Mouse (Mus musculus): ENCODE measurements around the gene Olfr961.

Gene Olfr961

DNA sequence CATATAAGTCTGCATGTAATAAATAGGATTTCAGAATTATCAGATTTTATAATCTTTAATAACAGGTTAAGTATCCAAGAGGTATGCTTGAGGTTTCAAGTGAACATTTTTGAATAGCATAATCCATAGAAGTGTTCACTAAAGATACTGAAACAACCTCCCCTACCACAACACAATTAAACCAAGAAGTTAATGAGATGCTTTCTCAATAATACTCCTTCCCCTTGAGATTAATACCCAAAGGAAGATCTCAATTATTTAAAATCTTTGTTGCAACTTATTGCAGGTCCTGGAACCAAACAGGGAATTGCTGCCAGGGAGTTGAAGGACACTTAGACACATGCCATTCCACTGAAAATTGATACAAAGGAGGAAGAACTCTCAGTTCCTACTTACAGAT, at the start of gene Olfr961:
TSS of gene Olfr961 (plus strand) at position 301 of the 400 bp plus-strand sequence.
- no peak for DNase-seq

- peak; percentile 18 for DNase-seq
Observed at GRCm38 (mm10) chr9:39602536-39603332, 42.2 kb upstream of the Olfr961 start.

DNA sequence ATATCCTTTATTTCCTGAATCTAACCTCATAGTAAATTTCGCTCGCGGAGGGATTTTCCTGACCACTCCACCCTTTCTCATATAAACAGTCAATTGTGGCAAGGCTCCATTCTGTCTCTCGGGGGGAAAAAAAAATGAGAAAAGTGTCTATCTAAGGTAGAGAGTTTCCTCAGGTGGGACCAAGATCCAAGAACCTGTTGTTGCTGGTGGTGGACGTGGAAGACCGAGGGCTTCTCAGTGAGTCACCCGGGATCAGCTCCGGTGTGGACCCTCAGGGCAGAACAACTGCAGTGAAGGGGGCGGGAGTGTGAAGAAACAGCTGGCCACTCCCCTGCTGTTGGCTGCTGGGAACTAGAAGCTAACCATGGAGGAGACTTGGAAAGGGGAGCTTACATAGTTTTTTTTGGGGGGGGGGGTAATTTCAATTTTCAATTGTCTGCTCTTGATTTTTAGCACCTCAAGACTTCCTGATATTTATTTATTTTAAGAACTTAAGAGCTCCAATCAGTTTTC, 41.5 kb upstream of the Olfr961 start:
- no peak for DNase-seq

GRCm38 (mm10) chr9:39603999-39604453, 40.9 kb upstream of the Olfr961 start, which contains the start of gene AW551984:
Gene AW551984, minus strand, starts transcription at chr9:39604403.
- DNase-seq: peak; percentile 5

- no peak for DNase-seq
Observed at GRCm38 (mm10) chr9:39608497-39608896, 36.4 kb upstream of the Olfr961 start.

DNA sequence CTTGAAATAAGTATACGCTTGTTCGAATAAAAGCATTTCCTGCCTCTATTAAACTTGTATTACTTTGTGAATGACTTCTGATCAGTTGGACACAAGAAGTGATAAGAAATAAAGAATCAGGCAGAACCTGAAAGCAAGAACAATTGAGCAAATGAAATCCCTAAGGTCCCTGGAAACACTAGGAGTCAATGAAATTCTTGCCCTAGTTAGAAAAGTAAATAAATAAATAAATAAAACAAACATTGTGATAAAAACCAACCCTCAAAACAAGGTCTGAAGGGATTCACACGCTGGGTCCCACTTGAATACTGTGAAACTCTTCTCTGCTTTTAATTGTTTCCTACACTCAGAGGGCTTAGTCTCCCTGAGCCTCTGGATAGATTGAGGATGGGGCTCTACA, 34.5 kb upstream of the Olfr961 start, which contains the start of gene Olfr148:
TSS of gene Olfr148 (plus strand) at position 301 of the 400 bp plus-strand sequence.
- DNase-seq: no peak

DNA sequence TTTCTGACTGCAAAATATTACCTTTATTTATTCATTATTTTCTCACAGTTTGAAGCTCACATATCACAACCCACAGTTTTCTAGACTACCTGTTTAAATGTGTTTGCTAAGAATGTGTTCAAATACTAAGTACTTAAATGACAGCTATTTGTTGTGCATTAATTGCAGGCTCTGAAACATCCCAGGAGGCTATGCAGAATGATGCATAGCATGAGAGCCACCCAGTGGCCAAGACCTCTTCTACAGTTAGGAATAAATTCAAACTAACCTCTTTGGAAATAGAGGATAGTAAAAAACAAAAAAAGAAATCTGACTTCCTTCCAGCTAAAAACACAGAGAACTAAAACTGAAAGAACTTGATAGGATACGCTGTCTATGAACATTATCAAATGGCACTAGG, 32.9 kb upstream of the Olfr961 start:
- DNase-seq: peak; percentile 8

DNA sequence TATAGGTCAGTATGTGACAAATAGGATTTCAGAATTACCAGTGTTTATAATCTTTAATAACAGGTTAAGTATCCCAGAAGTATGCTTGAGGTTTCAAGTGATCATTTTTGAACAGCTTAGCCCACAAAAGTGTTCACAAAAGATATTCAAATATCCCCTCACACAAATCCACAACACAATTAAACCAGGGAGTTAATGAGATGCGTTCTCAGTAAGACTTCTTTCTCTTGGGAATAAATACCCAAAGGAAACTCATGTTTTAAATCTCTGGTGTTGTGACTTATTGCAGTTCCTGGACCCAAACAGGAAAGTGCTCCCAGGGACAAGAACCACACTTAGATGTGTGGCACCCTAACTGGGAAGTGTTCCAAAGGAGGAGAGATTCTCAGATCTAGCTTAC, 23.8 kb upstream of the Olfr961 start, which contains the start of gene Olfr960:
TSS of gene Olfr960 (plus strand) at position 301 of the 400 bp plus-strand sequence.
- no peak for DNase-seq

- no peak for DNase-seq
Observed at GRCm38 (mm10) chr9:39623783-39624182, 21.1 kb upstream of the Olfr961 start.

DNA sequence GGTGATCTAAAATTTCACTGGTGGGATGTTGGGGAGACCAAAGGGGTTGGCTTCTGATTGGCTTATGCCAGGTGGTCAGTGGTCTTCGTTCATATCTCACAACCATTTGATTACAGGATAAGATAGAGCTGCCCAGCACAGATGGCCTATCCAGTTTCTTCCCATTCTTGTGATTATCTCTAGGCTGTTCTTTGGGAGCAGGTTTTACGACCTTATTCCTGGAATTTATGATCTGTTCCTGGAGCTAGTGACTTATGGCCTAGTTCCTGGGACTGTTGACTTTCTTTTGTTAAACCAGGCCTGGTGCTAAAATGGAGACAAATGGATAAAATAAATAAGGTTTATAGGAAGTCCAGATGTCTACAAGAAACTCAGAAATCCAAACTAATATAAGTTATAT, 20.2 kb upstream of the Olfr961 start:
- no peak for DNase-seq

DNA sequence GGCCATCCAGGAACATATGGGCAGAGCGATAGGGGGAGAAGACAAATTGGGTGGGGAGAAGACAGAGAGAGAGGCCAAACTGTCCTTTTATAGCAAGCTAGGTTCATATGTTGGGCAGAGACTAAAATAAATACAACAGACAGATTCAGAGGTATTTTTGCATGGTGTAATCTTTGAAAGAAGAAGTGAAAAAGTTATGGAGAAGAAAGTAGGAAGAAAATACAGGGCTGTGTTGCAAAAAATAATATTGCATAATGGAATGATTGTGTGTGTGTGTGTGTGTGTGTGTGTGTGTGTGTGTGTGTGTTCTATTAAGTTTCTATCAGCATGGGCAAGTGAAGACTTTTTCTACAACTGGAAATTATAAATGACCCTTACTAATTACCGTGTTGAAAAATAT, 15.8 kb upstream of the Olfr961 start:
- DNase-seq: no peak

DNA sequence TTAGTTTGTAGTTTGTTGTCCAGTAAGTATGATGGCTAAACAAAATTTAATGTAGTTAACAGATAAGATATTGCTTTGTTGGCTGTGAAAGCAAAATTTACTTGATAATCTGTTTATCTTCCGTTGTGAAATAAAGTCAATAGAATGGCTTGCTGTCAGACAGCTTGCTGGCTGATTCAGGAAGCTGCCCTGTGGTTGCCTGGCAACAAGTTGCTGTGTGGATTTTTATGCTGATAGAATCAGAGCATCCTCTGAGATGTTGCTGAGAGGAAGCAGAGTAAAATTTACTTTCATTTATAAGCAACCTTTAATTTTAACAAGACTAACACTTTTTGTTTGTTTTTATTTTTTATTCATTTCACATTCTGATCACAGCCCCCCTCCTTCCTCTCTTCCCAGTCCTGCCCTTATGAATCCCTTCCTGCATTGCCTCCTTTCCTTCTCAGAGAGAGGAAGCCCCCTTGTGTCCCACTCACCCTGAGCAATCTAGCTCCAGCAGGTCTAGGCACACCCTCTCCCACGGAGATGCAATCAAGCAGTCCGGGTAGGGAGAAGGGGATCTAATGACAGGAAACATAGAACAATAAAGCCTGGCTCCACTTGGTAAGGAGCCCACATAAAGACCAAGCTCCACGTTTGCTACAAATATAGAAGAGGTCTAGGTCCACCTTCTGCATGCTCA, 10.8 kb upstream of the Olfr961 start:
- DNase-seq: peak; percentile 14

DNA sequence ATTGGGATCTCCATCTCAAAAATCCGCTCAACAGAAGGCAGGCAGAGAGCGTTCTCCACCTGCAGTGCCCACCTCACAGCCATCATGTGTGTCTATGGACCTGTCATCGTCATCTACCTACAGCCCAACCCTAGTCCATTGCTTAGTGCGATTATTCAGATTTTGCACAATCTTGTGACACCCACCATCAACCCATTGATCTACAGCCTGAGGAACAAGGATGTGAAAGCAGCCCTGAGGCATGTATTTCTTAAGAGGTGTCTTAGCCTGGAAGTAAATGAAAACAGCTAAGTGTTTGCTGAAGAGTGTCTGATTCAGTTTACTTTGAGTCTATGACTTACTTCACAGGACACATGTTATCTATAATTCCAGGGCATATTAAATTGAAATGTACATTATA, 2.5 kb downstream of the Olfr961 start:
- DNase-seq: no peak

DNA sequence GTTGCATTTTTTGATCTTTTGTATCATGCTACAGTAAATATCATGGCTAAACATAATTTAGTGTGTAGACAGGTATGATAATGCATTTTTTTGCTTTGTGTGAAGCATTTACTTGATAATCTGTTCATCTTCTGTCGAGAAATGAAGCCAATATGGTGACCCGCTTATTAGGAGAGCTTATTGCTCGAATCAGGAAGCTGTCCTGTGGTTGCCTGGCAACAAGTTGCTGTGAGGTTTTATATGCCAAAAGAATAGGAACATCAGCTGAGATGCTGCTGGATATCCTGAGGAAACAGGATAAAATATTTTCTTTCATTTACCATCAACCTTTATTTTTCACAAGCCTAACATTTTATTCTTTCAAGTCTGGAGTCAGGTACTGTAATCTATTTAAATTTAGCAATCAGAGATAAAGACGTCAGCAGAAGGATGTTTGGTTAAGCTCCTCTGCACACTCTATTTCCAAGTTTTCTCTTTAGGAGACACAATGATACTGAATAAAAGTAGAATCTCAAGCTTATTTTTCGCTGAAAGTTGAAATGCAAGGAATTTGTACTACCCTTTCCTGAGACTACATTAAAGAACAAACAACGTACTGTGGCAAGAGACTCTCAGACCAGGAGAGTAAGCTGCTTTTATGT, 10.0 kb downstream of the Olfr961 start:
- DNase-seq: no peak

DNA sequence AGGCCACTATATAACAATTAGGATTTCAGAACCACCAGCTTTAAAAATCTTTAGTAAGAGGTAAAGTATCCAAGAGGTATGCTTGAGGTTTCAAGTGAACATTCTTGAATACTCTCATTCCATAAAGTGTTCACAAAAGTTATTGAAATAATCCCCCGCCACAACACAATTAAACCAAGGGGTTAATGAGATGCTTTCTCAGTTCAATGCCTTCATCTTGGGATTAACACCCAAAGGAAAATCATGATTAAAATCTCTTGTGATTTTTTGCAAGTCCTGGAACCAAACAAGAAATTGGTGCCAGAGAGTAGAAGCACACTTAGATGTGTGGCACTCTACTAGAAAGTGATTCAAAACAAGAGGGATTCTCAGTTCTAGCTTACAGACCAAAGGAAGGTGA, 22.0 kb downstream of the Olfr961 start, which contains the start of gene Olfr963:
TSS of gene Olfr963 (plus strand) at position 301 of the 400 bp plus-strand sequence.
- no peak for DNase-seq

GRCm38 (mm10) chr9:39669723-39670122, 24.8 kb downstream of the Olfr961 start:
- DNase-seq: no peak

DNA sequence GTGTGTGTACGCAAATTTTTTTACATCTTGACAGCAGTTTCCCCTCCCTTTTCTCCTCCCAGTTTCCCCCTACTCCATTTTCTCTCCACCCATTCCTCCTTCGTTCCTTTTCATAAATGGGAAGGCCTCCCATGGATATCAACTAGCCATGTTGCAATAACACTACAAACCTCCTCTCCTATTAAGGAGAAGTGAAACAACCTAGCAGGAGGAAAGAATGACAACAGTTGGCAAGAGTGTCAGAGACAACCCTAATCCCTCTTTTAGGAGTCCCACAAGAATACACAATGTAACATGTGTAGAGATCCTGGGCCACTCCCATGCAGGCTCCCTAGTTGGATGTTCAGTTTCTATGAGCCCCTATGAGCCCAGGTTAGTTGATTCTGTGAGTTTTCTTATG, 29.9 kb downstream of the Olfr961 start:
- DNase-seq: no peak

DNA sequence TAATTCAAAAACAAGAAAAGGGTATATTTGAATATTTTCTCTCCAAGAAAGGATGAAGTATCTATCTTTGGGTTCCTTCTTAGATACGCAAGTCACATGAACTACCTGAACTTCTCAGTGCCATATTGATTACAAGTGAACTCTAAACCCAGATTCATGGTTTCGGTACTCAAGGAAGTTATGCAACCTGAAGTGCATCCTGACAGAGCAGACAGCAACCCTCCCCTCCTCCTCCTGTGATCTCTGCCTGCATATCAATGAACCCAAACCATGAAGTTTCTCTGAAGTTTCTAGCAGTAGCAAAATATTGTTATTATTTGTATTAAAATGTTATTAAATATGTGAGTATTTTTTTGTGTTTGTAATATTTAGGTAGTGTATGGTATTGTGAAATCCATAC, 33.7 kb downstream of the Olfr961 start:
- DNase-seq: no peak

DNA sequence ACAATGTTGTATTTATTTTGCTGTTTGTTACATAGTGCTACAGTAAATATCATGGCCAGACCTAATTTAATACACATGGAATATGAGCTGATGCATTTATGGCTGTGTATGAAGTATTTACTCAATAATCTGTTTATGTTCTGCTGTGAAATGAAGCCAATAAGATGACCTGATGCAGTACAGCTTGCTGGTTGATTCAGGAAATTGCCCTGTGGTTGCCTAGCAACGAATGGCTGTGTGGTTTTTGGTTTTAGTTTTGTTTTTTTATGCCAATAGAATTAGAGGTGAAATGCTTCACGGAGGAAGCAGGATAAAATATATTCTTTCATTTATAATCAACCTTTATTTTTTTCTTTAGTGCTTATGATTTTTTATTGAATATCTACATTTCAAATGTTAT, 34.4 kb downstream of the Olfr961 start:
- no peak for DNase-seq

Data from right cerebral cortex, postnatal 25 days (tissue).